Mouse (Mus musculus) ES-CJ7 (cell line): ENCODE data around the gene Eef1b2.

Experiments used
- DNase-seq: peaks from one replicate; pipeline ENCODE4 v3.0.0; 2011; ENCODE audit warnings: low read depth, low spot score

Gene Eef1b2

GRCm38 (mm10) chr1:63176604-63177421, at the start of gene Eef1b2, which contains the start of gene Ndufs1:
Gene Eef1b2 (plus strand): TSS chr1:63176825.
Gene Ndufs1 (minus strand): TSS chr1:63176833.
- DNase-seq: peak; percentile 99

DNA sequence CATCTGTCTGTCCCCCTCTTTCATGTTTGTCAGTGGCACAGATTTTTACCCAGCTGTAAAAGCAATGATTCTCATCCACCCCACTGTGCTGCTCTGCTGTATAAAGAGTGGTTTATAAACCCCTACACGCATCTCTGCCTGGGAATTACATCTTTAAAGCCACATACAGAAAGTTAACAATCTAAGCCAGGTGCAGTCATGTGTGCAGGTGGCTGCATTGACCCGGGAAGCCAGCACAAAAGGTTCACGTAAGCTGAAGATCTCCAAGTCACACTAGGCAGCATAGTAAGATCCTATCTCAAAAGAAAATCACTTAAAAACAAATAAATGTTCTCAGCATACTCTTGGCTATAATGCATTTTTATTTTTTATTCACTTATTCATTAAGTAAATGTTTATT, 47.4 kb upstream of the Eef1b2 start:
- no peak for DNase-seq

DNA sequence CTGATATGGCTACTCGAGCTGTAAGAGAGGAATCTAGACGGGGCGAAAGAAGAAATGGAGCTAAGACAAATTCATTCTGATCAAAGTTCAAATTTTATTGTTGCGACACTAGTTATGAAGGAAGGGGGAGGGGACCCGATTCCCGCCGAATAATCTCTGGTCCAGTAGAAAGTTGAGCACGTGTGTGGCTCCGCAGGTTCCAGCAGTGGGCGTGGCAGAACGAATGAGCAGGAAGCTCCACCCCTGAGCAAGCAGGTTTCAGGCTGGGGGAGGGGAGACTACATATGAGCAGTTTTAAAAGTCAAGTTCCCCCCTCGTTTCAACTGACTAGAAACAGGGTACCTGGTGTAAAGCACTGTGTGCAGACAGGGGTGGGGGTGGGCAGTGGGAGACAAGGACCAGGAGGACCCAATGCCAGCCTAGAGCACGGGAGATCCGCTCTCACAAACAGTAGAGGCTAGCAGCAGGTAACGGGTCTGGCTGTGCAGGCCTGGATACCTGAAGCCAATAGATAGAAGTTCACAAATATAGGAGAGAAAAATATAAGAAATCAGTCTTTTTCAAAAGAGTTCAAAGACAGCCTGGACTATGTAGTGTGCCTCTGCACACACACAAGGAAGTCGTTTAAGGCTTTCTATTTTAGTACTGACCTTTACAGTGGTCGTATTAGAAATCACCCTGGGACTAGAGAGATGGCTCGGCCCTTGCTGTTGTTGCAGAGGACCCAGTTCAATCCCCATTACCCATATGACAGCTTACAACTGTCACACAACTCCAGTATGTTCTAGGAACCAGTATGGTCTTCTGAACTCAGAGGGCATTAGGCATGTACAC, 46.6 kb upstream of the Eef1b2 start:
- DNase-seq: peak; percentile 55

DNA sequence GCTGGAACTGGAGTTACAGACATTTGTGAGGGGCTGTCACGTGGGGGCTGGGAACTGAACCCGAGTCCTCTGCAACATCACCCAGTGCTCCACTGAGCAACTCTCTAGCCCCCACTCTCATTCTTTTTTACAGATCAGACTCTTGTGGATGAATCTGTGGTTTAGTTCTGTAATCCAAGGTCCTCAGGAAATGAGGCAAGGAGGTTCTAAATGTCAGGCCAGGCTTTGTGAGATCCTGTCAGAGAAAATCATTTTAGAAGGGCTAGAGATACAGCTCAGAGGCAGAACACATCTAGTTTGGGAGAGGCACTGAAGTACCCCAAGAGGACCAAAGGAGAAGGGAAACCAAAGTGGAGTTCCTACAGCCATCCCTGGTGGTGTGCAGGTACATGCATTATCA, 45.7 kb upstream of the Eef1b2 start:
- DNase-seq: no peak

- peak; percentile 71 for DNase-seq
Measured at GRCm38 (mm10) chr1:63131766-63132165, 44.9 kb upstream of the Eef1b2 start.

DNA sequence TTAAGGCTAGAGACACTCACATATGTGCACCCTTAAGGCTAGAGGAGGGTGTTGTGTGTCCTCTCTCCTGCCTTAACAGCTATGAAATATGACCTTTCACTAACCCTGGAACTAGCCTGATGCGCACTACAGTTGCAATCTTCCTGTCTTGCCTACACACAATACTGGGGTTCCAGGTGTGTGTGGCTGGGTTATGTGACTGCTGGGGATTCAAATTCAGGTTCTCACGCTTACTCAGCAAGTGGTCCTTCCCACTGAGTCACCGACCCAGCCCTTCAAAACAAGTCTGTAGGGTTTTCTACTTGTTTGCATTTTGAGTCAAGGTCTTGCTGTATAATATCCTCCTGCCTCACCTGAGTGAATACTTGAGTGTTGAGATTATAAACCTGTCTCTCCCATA, 42.1 kb upstream of the Eef1b2 start:
- peak; percentile 67 for DNase-seq

DNA sequence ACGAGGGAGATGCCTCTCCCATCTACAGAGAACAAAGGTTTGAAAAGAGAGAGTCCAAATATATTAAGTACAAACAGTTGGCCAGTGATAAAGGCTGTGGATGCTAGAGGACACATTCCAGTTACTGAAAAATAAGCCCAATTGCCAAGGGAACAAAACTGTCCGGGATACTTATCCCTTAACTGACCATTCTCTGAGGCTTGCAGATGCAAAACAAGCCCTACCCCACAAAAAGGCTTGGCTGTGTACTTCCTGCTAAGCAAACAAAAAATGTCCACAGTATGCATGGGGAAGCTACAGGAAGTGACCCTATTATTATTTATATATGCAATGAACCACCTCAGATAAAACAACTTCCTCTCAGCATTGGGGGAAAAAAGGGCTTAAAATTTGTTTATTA, 38.7 kb upstream of the Eef1b2 start:
- peak; percentile 87 for DNase-seq

- DNase-seq: peak; percentile 100
Measured at GRCm38 (mm10) chr1:63138586-63138985, 38.0 kb upstream of the Eef1b2 start.

GRCm38 (mm10) chr1:63140231-63140630, 36.4 kb upstream of the Eef1b2 start:
- peak; percentile 86 for DNase-seq

GRCm38 (mm10) chr1:63168638-63169037, 8.0 kb upstream of the Eef1b2 start:
- no peak for DNase-seq

GRCm38 (mm10) chr1:63175853-63176252, 772 bp upstream of the Eef1b2 start:
- no peak for DNase-seq

DNA sequence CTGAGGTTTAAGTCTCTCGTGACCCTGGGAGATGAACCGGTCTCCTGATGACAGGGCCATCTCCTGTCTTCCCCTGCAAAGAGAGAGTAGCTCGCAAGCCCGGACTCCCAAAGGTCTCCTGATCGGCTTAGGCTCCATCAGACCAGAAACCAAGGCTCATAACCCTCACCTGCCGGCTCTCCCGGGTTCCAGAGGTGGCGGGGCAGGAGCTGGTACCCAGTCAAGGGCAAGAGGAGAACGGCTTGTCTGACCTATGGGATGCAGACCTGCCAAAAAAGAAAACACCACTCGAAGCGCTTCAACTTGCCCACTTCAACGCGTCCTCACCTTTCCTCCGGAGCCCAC, 394 bp upstream of the Eef1b2 start:
- DNase-seq: no peak

DNA sequence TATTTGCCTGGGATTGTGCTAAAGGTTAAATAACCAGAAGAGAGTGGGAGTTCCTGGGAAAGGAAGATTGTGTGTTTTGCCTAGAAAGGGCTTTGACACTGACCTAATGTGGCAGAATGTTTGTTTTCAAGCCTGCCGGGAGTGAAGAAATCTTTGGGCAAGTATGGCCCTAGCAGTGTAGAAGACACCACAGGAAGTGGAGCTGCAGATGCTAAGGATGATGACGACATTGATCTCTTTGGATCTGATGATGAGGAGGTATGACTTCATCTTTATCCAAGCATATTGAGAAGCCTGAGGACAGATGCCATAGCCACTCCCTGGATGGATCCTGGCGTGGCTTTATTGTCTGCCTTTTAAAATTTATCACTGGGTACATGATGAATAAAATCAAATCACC, 1.7 kb downstream of the Eef1b2 start:
- peak; percentile 53 for DNase-seq

DNA sequence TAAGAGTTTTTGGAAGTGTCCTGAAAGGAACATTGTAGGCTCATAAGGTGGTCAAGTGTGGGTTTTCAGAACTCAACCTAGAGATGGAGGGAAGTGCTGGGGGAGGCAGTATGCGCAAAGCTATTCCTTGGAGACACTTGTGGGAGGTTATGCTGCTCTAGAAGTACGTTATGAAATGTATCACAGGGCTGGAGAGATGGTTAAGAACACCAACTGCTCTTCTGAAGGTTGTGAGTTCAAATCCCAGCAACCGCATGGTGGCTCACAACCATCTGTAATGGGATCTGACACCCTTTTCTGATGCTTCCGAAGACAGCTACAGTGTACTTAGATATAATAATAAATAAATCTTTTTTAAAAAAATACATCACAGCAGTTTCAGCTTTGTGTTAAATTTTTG, 3.5 kb downstream of the Eef1b2 start:
- no peak for DNase-seq

DNA sequence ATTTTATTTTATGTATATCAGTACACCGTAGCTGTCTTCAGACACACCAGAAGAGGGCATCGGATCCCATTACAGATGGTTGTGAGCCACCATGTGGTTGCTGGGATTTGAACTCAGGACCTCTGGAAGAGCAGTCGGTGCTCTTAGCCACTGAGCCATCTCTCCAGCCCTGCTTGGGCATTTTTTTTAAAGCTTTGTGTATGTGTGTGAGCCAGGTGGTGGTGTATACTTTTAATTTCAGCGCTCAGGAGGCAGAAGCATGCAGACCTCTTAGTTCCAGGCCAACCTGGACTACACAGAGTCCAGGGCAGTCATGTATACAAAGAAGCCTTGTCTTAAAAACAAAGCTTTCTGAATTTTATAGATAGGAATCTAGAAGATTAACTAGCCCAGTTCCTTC, 4.0 kb downstream of the Eef1b2 start:
- peak; percentile 49 for DNase-seq

DNA sequence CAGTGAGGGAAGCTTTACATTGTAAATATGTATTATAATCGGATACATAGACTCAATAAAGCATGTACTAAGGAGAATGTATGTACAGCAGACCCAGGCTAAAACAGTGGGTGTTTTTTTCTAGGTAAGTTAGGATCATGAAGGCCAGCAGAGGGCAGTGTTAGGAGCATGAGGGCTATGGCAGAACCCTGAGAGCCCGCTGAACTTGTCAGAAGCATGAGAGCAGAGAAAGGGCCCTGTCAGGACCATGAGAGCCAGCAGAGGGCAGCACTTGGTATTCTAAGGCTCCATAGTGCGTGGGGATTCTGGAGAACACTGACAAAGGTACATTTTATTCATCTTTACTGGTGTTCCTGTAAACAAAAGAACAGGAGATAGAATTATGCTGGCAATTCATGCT, 4.4 kb downstream of the Eef1b2 start:
- peak; percentile 99 for DNase-seq

GRCm38 (mm10) chr1:63181480-63181879, 4.9 kb downstream of the Eef1b2 start:
- no peak for DNase-seq

GRCm38 (mm10) chr1:63182212-63182611, 5.6 kb downstream of the Eef1b2 start:
- no peak for DNase-seq

- DNase-seq: peak; percentile 66
Measured at GRCm38 (mm10) chr1:63182636-63183270, 6.1 kb downstream of the Eef1b2 start.

GRCm38 (mm10) chr1:63185430-63185829, 8.8 kb downstream of the Eef1b2 start:
- DNase-seq: peak; percentile 58

GRCm38 (mm10) chr1:63188536-63188935, 11.9 kb downstream of the Eef1b2 start:
- no peak for DNase-seq

- DNase-seq: no peak
Measured at GRCm38 (mm10) chr1:63190851-63191250, 14.2 kb downstream of the Eef1b2 start.
